8 mouse cellular contexts compared by ENCODE assay signal in the genomic region with DNA sequence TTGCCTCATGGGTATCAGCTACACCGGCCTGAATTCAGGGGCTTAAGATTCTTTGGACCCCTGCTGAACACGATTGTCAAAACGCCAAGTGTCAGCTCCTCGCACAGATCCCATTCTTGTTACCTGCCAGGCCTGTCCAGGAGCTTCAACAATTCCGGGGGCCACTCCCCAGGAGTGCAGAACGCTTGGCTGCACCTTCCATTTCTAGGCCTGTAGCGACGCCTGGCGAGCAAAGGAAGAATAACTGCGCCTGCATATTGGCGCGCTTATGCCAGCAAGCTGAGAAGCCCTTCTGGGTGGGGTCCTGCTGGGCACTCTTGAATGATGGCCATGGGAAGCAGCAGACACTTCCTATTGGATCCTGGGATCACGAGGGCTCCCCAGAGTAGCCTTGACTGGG. TPM values are rescaled to one million over a fixed set of nuclear protein-coding genes. Genes with fewer than 3 reads are reported as not detected.
A peak's percentile ranks its signal among the peaks of the same experiment; 100 is the strongest.
DNase-seq lines count a peak whose midpoint lies in the region; ATAC-seq and TF ChIP-seq lines count a peak whose summit lies in the region.

No protein-coding gene starts in this region.

- no peak overlapping the region for H3K9ac ChIP-seq in embryonic facial prominence, embryonic 12.5 days
- H3K9ac ChIP-seq in limb, embryonic 12.5 days (replicated peaks) = 0 out of 2 replicates have a peak overlapping the region, but pooled peaks have one; percentile 31
- H3K9ac ChIP-seq in midbrain, embryonic 14.5 days (replicated peaks; ENCODE audit: low read length) = no peak overlapping the region

- peak overlapping the region; percentile 9; the same call in 1 of the 2 replicates for H3K4me3 ChIP-seq in embryonic facial prominence, embryonic 12.5 days
- H3K4me3 ChIP-seq in limb, embryonic 12.5 days (replicated peaks) = peak overlapping the region; percentile 21
- H3K4me3 ChIP-seq in midbrain, embryonic 14.5 days (replicated peaks; ENCODE audit: low read depth, low read length) = peak overlapping the region; percentile 18
- H3K4me3 ChIP-seq in spleen, adult 2 months (ENCODE audit: extremely low read depth, insufficient read depth, insufficient read length) = no peak overlapping the region

- peak; percentile 62 for DNase-seq in 3134 (ENCODE audit: extremely low read depth, insufficient read length, low spot score)
- DNase-seq in adrenal gland, postnatal 25 days = peak; percentile 76
- peak; percentile 46 to 74 for DNase-seq in heart, adult 9 months (ENCODE audit: low spot score in 2 of 2)
- DNase-seq in kidney, adult 8-10 months = peak; percentile 56 to 81
- DNase-seq in midbrain, embryonic 14.5 days = peak; percentile 90
- DNase-seq in spleen, adult 2 months (ENCODE audit: low read depth in 1 of 2, low spot score in 2 of 2) = peak; percentile 35 to 54

- peak overlapping the region; percentile 37 for H3K4me2 ChIP-seq in embryonic facial prominence, embryonic 12.5 days (replicated peaks)
- H3K4me2 ChIP-seq in limb, embryonic 12.5 days = peak overlapping the region; percentile 45
- H3K4me2 ChIP-seq in midbrain, embryonic 14.5 days (ENCODE audit: low read length) = peak overlapping the region; percentile 46

- peak; percentile 23; the same call in 1 of the 2 replicates for ATAC-seq in embryonic facial prominence, embryonic 12.5 days (ENCODE audit: insufficient number of reproducible peaks, insufficient read depth, low FRiP score, low TSS enrichment)
- no peak; the same call in 1 of the 2 replicates for ATAC-seq in limb, embryonic 12.5 days (ENCODE audit: insufficient number of reproducible peaks, insufficient read depth, low FRiP score, low TSS enrichment, low read depth)
- ATAC-seq in midbrain, embryonic 14.5 days (ENCODE audit: low FRiP score, low TSS enrichment) = no peak

- 2% methylated on average over 13 of the region's 13 CpGs for WGBS in embryonic facial prominence, embryonic 12.5 days
- 2% methylated on average over 13 of the region's 13 CpGs for WGBS in limb, embryonic 12.5 days
- 2% methylated on average over 13 of the region's 13 CpGs for WGBS in midbrain, embryonic 14.5 days
- 2% methylated on average over 13 of the region's 13 CpGs for WGBS in spleen, adult 2 months

- peaks cover 29% of the 10 kb centered on the region for H3K4me1 ChIP-seq in embryonic facial prominence, embryonic 12.5 days
- peaks cover 40% of the 10 kb centered on the region for H3K4me1 ChIP-seq in limb, embryonic 12.5 days (replicated peaks)
- no peaks in the 10 kb centered on the region; the same call in 1 of the 2 replicates for H3K4me1 ChIP-seq in midbrain, embryonic 14.5 days (ENCODE audit: control insufficient read depth, insufficient read depth, low read length)
- H3K4me1 ChIP-seq in spleen, adult 2 months (ENCODE audit: control insufficient read depth, insufficient read depth, insufficient read length) = 0 out of 2 replicates have a peak, but pooled peaks cover 4% of the 10 kb centered on the region

- H3K27ac ChIP-seq in embryonic facial prominence, embryonic 12.5 days = no peak overlapping the region
- H3K27ac ChIP-seq in limb, embryonic 12.5 days = no peak overlapping the region
- no peak overlapping the region for H3K27ac ChIP-seq in midbrain, embryonic 14.5 days (replicated peaks; ENCODE audit: low read depth, low read length)
- no peak overlapping the region for H3K27ac ChIP-seq in spleen, adult 2 months (ENCODE audit: insufficient read depth, low read length)

- H3K36me3 ChIP-seq in embryonic facial prominence, embryonic 12.5 days = no peaks in the 10 kb centered on the region
- no peaks in the 10 kb centered on the region for H3K36me3 ChIP-seq in limb, embryonic 12.5 days
- H3K36me3 ChIP-seq in midbrain, embryonic 14.5 days (ENCODE audit: control insufficient read depth, insufficient read depth, low read length) = no peaks in the 10 kb centered on the region
- H3K36me3 ChIP-seq in spleen, adult 2 months (ENCODE audit: control insufficient read depth, insufficient read depth, low read length) = no peaks in the 10 kb centered on the region

- H3K9me3 ChIP-seq in embryonic facial prominence, embryonic 12.5 days = no peaks in the 10 kb centered on the region
- no peaks in the 10 kb centered on the region for H3K9me3 ChIP-seq in limb, embryonic 12.5 days
- no peaks in the 10 kb centered on the region for H3K9me3 ChIP-seq in midbrain, embryonic 14.5 days (ENCODE audit: control insufficient read depth, low read length)

- TF ChIP-seq CTCF in spleen, adult 2 months (IDR thresholded peaks at IDR 0.05; ENCODE audit: extremely low read depth, insufficient read depth, insufficient read length, insufficient replicate concordance) = peak; percentile 84

- no peaks in the 10 kb centered on the region for H3K27me3 ChIP-seq in embryonic facial prominence, embryonic 12.5 days
- H3K27me3 ChIP-seq in limb, embryonic 12.5 days = peaks cover 6% of the 10 kb centered on the region; the same call in 1 of the 2 replicates
- no peaks in the 10 kb centered on the region for H3K27me3 ChIP-seq in midbrain, embryonic 14.5 days (ENCODE audit: control insufficient read depth, insufficient read depth, low read length)
- no peaks in the 10 kb centered on the region for H3K27me3 ChIP-seq in spleen, adult 2 months (ENCODE audit: control insufficient read depth, insufficient read depth, low read length)

- TF ChIP-seq POLR2A in spleen, adult 2 months (IDR thresholded peaks at IDR 0.05; ENCODE audit: low read depth, low read length) = no peak

RNA-seq across cellular contexts. Expression of a gene that starts 7.2 kb away (rescaled TPM):
- 2.0 and 2.9 TPM in 2 replicates for total RNA-seq in adrenal gland, postnatal 25 days (2021)
- 1.3 and 1.8 TPM in 2 replicates for polyA plus RNA-seq in embryonic facial prominence, embryonic 12.5 days (2016; fragmentation: Nextera tagmentation; extraction: Ambion mirVana)
- 2.5 and 2.6 TPM in 2 replicates for polyA plus RNA-seq in limb, embryonic 12.5 days (2016; fragmentation: Nextera tagmentation; extraction: Ambion mirVana)
- polyA plus RNA-seq in midbrain, embryonic 14.5 days (2014; fragmentation: Nextera tagmentation; extraction: Ambion mirVana) = 1.9 and 4.6 TPM in 2 replicates
- polyA plus RNA-seq in spleen, adult 2 months (2012; rRNA removed) = 0.27 and 0.54 TPM in 2 replicates
